Mouse (Mus musculus) layer of hippocampus, postnatal 36 days (tissue): ENCODE measurements around the gene Vash1. TPM values are rescaled to one million over a fixed set of nuclear protein-coding genes. Genes with fewer than 3 reads are reported as not detected.
A peak's percentile ranks its signal among the peaks of the same experiment; 100 is the strongest.

ENCODE experiments used
- DNase-seq, 2 experiments: peaks; one replicate each; pipeline ENCODE4 v3.0.0; 2022
- total RNA-seq, 2 experiments: library from RNA; stranded (reverse); gene quantifications; 2 replicates each; pipeline ENCODE4 v1.2.3; 2021

Vash1 gene
- total RNA-seq, 2 experiments from 2014 or later: 44.4 to 47.7 TPM

DNA sequence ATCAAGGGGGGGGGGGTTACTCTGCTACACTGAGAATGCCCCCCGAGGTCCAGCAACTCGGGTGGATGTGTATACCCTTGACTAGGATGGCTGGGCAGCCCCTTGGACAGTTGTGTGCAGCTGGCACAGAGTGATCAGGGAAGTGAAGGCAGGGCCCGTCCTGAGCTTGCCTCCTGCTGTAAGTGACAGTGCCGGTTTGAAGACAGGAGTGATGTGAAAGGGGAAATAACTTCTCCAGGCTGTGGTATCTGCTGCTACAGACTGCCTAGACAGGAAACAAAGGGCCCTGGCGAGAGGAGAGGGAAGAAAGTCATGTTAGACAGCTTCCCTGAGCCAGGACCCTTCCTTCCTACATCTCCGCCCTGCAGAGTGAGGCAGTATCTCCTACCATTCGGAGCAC is 5.2 kb downstream of the Vash1 start:
- DNase-seq: no peak

DNA sequence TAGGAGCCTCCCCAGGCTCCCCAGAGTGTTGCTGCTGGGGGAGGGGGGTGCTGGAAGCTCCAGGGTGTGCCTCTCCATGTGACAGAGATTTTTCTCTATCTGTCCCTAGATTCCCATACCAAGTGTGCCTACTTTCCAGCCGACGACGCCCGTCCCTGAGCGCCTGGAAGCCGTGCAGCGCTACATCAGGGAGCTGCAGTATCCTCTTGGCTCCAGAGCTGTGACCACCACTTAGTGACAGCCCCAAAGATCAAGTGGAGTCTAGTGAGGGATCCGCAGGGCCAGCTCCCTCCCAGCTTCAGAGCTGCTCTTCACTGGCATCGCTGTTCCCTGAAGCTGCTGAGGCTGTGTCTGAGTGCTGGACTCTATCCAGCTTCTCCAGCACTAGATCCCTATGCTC is 6.8 kb downstream of the Vash1 start:
- peak; percentile 44 to 51 for DNase-seq

DNA sequence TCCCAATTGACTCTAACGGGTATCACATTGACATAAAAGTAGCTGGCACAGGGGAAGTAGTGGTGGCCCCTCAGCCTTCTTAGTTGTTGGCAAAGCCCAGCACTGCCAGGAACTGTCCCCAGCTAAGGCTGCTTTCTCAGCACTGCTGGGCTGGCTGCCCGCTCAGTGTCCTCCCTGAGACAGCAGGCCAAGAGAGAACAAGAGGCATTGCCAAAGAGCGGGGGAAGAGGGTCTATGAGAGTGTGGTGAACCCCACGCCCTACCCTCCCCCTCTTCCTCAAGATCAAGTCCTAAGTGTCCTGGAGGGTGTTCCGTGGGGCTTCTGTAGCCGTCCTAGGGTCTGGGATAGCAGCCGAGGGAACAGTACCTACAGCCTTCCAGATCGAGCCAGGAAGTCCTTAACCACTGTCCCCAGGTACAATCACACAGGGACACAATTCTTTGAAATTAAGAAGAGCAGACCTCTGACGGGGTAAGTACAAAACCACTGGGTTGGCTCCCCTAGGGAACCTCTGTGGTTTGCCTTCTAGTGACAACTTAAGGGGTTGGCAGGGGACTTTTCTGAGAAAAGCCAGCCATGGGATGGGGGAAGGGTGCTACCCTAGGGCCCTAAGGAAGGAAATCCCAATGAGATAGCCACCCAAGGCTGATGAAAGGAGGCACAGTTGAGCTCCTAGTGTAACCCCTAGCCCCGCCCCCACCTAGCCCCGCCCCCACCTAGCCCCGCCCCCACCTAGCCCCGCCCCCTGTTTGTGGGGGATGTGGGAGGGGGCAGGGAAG is 8.2 kb downstream of the Vash1 start:
- peak; percentile 47 to 53 for DNase-seq

DNA sequence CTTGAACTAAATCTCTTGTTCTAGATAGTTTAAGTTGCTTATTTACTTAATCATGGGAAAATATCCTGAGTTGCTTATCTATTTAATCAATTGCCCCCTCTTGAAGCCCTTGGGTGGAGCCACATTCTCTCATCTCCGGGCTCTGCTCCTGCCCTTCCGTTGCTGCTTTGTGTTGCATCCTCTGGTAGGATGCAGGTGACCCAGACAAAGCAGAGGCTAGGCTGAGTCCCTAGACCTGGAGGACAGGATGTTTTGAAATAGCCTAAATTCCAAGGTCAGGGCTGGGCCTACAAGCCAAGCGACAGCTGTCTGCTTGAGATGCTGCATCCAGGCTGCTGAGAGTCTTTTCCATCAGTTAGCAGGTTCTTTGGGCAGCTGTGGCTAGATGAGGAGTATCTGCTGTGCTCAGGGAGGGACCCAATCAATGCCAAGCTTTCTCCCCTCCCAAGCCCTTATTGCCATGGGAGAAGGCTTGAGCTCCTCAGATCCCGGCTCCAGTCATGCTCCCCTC is 9.0 kb downstream of the Vash1 start:
- no peak for DNase-seq

DNA sequence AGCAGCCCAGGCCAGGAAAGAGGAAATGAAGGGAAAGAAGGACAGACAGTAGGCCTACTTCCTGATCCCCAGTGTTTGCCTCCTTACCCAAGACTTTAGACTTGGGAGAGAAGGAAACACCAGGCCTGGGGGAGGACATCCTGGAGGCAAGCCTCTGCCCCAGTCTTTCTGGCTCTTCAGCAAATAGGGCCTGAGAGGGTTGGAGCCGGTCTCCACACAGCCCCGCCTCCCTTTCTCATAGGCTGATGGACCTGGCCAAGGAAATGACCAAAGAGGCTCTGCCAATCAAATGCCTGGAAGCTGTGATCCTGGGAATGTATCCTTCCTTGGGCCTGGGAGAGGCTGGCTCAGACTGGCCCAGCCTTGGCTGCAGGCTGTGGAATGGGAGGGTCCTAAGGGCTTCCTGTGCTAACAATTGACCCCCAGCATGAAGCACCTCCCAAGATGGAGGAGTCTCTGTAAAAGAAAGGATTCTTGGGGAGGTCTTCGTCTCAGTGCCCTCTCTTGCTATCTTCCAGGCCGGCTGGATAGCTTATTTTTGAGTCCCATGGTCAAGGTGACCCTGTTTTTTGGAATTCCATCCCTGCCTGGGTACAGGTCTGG is 9.6 kb downstream of the Vash1 start:
- DNase-seq: peak in 1 of 2 experiments; percentile 4

DNA sequence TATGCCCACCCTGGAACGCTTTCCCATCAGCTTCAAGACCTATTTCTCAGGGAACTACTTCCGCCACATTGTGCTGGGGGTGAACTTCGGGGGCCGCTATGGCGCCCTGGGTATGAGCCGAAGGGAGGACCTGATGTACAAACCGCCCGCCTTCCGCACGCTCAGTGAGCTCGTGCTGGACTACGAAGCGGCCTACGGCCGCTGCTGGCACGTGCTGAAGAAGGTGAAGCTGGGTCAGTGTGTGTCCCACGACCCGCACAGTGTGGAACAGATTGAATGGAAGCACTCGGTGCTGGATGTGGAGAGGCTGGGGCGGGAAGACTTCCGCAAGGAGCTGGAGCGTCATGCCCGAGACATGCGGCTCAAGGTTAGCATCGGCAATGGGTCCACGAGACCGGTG is 10.4 kb downstream of the Vash1 start:
- no peak for DNase-seq

DNA sequence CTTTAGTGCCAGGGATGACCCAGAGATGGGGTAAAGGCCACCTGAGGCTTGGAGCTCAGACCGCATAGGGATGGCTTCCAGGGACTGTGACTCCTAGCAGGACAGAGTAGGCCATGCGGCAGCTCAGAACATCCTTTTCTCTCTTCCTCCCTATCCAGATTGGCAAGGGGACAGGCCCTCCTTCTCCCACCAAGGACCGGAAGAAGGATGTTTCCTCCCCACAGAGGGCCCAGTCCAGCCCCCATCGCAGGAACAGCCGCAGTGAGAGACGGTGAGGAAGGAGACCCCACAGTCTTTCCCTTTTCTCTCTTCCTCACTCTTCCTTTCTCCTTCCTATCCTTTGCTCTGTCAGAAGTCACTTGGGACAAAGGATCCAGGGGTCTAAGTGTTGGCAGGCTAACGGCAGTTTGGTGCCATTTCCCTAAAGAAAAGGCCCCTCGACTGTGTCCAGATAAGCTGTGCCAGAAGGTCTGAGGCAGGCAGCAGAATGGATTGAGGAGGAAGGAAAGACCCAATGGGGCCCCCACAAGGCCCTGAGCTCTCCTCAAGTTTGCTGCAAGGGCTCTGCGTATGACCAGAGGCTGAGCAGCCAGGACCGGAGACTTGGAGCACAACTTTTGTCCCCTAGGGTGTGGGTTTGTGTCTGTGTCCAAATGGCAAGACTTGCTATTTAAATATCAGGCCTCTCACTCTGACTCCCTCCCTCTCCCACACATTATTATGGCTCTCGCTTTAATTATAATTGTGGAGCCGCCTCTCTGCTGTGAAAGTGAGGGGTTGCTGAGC is 12.4 kb downstream of the Vash1 start:
- DNase-seq: no peak

DNA sequence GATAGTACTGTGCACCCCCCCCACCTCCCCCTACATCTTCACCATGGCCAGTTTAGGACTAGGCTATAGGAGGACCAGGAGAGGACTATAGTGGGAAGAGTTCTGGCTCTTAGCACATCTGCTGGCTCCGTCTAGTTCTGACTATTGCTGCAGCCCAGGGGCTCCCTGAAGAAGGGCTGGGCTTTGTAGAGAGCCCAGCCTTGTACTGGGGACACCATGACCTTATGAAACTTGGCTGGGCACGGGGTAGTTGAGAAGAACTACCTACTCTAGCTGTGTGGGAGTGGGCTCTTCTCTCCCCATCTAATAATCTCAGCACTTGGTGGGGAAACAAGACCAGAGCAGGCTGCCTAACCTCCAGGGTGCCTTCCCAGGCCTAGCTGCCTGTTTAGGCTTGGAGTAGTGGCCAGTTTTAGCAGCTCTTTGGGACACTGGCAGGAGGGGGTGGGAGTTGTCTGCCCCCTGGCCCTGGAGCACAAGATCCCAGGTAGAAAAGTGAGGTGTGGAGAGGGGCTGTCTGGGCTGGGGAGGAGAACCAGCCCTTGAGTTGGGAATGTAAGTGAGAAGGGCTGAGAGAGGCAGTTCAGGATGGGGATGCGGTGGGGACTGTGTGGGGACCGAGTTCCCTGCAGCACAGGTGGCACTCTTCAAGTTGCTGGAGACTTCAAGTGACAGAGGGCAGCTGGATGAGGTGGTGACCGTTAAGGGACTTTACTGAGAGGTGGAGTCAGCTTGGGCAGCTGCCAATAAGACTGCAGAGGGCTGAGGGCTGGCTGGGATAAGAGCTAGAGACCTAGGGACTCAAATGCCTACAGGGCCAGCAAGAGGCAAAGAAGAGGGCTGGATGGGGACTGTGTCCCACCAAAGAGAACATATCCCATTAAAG is 14.2 kb downstream of the Vash1 start:
- DNase-seq: no peak

DNA sequence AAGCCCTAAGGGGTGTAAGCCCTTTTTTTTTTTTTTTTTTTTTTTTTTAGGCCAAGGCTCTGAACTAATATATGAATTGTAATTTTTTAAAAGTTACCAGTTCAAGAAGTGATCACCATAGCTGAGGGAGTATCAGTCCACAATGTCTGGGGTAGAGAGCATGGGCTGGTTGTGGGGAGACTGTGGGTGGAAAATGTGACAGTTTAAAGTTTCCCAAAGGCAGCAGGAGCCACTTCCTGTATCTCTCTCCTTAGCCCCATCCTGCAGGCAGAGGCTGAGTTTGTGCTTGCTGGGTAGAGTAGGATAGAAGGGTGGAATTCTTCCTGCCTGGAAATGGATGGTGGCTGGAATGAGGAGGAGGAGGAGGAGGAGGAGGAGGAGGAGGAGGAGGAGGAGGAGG is 14.9 kb downstream of the Vash1 start:
- no peak for DNase-seq

DNA sequence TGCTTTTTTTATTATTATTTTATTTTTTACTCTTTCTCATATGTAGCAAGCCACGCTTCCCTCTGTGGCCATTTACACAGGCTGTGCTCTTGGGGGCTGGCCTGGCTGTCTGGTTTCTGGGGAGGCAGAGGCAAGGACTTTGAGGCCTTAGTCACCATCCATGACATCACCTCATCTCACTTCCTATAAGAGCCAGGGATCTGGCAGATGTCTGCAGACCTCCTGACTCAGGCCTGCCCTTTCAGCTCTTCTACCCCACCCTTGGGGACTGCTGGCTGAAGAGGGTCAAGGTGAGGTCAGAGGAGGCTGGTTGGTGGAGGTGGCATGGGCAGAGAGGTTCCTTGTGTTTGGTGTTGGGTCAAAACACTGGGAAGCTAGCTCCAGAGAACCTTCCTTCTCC is 15.9 kb downstream of the Vash1 start:
- no peak for DNase-seq

DNA sequence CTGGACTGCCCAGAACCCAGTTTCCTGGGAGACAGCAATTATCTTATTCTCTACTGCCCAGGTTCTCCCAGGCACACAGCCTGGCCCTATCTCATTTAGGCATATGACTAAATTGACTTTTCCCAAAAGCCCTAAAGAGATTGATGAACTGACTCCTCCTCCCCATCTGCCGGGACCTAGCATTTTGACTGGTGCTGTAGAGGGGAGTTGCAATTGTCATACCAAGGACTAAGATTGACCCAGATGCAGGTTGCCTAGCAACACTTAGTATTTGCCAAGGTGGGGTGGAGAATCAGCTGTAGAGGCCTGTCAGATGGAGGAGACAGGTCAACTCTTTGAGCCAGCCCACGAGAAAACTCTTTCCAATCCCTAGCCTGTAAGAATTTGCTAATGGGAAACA is 19.5 kb downstream of the Vash1 start:
- DNase-seq: no peak

DNA sequence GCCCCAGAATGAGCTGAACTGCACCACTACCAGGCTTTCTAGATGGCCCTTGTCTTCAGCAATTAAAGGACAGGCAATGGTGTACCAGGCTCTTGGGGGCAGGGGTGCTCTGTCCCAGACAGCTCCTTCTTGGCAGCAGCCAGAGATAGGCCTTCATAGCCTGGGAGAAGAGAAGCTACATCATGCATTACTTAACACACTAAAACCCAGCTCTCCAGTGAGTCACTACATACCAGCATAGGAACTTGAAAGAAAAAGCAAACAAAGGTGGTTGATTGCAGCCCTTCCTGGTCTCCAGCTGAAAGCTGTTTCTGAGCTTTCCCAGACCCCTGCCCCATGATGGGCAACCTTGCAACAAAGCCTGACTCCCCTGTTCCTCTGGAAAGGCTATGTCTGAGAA is 20.0 kb downstream of the Vash1 start:
- DNase-seq: no peak

DNA sequence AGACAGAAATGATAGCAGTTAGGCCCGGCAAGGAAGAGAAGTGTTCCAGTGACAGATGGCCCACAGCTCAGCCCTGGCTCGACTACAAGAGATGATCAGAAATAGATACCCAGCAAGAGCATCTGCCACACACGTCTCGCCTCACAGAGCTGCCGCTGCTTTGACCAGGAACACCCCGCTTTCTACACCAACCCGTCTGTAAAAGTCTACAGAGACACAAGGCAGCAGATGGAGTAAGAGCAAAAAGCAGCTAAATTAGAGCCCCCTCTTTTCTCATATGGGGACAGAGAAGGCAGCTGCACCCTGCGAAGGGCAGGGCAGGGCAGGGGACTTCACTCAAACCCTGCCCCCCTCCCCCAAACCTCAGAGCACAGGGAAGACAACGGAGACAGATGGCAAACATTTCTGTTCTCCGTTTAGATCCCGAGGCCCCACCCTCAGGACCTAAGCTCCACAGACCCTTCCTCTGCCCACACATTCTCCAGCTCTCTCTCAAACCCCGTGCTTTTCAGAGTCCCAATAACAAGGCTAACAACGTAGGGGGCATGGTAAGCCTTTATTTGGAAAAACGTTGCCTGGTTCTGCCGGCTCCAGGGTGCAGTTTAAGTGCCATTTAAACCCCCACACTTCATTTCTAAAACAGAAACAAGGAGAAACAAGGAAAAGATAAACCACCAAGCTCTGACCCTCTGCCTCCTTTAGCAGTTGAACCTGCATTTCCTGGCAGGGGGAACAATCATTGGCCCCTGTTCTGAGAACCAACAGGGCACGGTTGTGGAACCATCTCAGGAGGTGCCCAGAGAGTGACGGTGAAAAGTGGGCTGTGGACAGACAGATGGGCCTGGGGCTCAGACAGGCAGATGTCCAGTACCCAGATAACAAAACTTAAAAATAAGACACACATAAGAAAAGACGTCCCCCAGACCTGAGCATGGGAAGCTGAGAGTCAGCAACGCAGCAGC is 21.7 kb downstream of the Vash1 start:
- peak; percentile 80 to 84 for DNase-seq

DNA sequence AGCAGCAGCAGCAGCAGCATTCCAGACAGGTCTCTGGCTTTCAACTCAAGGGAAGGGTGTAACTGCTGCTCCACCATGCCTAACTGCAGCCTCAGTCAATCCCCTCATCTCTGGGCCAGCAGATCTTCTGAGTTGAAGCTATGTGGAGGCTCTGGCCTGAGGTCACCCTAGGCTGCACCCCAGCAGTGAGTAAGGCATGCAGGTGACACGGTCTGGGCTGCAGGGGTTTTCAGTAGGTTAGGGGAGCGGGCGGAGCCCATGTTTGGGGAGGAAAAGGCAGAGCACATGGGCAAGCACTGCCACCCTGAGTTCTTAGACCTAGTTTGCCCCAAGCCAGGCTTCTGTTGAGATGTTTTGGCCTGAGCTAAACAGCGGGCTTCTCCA is 22.4 kb downstream of the Vash1 start:
- no peak for DNase-seq

DNA sequence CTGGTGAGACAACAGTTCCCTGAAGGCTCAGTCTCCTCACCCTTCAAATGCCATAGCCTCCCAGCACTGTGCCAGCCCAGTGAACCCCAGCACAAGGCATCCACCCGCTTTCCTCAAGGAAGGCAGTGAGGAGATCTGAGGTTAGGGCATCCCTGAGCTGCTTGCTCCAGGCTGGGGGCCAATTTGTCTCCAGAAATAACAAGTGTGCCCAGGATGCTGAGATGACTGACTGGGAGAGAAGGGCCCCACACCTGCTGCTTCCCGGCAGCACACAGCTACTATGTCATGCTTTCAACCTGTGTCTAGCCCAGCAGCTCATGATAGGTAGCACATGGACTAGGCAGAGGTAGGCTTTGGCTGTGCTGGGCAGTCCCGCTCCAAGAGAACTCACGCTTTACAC is 23.0 kb downstream of the Vash1 start:
- no peak for DNase-seq

DNA sequence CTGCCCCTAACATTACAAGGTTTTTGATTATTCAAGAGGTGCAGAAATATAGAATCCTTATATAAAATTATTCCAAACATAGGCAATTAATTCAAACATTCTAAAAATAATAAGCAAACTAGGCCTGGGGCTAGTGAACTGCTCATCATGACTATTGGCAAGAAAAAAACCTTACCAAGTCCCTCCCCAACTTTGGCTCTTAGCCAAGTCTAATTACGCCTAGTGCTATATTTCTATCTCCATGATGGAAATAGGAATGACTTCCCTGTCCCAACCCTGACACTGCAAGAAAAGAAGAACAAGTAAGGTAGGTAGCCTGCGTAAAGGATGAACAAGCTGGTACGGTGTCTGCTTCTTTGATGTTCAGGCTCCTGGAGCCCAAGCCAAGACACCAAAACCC is 24.2 kb downstream of the Vash1 start:
- DNase-seq: no peak

DNA sequence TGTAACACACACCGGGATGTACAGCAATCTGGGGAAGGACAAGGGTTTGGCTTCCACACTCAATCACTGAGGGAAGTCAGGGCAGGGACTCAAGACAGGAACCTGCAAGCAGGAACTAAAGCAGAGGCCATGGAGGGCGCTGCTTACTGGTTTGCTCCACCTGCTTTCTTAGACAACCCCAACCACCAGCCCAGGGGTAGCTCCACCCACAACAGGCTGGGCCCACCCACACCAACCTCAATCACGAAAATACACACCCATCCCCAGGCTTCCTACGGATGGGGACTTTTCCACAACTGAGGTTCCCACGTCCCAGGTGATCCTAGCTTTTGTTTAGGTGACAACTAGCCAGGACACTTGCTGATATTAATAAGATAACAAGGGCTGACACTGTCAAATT is 27.3 kb downstream of the Vash1 start:
- DNase-seq: no peak

DNA sequence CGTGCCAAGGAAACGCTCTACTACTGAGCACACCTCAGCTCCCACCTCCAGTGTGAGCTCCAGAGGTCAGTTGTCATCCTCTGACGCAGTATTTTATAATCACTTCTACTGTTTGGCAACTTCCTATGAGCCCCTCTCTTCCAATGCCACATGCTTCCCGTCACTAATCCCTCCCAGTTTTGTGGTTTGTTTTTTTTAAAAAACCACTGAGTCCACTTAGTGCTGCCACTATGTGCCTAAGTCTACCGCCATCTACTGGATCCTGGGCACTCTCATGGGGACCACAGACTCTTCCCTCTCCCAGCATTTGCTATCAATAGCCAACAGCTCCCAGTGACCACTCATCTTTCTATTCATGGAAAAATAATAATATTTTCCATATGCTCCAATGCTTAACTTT is 35.5 kb downstream of the Vash1 start:
- no peak for DNase-seq

DNA sequence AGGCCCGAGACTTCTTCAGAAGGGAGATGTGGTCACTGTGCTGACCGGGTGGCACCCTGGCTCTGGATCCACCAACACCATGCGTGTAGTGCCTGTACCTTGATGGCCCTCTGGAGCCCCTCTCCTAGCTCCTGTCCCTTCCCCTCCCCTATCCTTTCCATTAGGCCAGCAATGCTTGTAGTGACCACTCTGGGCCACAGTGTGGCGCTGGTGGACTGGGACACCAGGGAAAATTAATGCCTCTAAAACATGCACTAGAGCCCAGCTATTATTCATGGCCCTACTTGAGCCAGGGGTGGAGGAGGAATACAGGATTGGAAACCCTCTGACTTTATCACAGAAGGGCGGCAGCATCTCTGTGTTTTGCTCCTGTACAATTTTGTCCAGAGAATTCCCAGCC is 36.9 kb downstream of the Vash1 start:
- peak; percentile 74 to 77 for DNase-seq

DNA sequence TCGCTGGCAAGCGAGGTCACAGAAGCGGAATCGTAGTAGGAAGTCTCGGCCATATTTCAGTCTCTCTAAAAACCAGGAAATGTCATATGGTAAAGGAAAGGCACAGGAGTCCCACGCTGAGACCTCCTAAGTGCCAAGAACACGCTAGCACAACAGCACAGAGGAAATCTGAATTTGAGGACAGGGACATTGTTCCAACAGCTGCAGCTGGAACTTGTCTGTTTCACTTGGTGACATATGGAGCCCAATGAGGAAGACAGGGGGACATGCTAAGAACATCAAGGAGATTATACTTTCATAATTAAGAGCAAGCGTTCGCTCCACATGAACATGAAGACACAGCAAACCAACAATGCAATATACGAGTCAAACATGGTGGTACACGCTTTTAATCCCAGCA is 38.5 kb downstream of the Vash1 start:
- DNase-seq: no peak

DNA sequence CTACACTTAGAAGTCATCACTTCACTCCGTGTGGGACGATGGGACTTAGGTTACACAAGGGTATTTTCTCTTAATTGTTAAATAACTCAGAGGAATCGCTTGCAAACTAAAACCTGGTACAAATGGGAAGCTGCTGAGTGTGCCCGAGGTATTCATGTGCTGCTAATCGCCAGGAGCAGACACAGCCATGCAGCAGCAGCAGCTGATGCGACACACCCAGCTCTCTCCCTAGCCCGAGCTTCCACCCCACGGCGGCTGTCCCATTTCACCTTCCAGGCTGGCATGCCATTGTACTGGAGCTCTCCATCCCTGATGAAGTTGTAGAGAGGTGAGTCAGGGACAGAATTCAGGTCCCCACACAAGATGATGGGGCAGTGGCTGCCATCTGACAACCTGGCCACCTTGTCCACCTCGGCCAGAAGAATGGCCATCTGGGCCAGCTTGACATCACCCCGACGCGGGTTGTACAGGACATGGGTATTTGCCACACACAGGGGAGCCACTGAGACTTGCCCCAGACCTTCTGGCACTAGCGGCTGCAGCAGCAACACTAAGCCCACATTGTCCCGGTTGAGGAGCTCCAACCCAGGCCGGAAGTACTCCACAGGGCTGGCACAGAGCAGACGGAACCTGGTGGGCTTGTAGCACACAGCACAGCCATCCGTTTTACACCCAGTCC is 41.6 kb downstream of the Vash1 start:
- no peak for DNase-seq
